Mouse (Mus musculus): ENCODE data around the gene Golgb1.

Golgb1 gene

GRCm38 (mm10) chr16:36921067-36921613 lies 46.2 kb downstream of the Golgb1 start:
- DNase-seq = no peak

GRCm38 (mm10) chr16:36921980-36922379 lies 47.0 kb downstream of the Golgb1 start:
- DNase-seq = no peak

- DNase-seq = no peak
These were observed 49.4 kb downstream of the Golgb1 start for GRCm38 (mm10) chr16:36924312-36924711.

GRCm38 (mm10) chr16:36925351-36925750 lies 50.4 kb downstream of the Golgb1 start:
- no peak for DNase-seq

GRCm38 (mm10) chr16:36925797-36926196 lies 50.9 kb downstream of the Golgb1 start:
- DNase-seq = no peak

DNA sequence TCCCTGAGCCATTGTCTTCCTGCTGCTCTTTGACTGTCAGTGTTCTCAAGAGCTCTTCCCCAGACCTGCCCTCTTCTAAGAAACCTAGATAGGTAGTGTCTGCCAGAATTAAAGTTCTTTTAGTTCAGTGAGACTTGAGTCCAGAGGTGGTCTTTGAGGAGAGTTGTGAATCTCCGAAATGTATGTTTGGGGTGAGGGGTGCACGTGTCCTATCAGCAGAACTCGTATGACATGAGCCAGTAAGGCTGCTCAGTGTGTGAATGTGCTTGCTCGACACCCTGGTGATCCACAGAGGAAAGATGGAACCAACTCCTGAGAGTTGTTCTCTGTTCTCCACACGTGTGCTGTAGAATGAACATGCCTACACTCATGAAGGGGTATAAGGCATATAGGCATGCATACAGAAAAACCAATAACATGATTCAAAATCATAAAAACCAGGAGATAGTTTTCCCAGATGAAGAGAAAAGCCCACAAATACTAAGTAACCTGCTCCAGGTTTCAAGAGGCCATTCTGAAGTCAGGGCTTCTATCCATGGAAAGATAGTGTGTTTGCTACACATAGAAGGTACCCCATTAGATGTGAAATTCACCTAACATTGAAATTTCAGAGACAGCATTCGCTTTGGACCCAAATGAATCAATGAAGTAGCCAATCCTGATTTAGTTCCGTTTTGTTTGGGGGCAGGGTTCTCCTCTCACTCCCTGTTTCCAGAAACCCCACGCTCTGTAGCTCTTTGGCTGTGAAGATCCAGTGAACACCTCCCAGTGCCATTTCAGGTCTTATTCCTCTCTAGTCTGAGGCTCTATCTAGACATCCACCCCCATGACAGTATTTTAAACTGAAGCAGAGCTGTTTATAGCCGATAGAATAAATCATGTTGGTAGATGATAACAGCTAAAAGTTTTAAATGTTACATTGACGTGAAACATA lies 51.8 kb downstream of the Golgb1 start:
- DNase-seq = no peak

DNA sequence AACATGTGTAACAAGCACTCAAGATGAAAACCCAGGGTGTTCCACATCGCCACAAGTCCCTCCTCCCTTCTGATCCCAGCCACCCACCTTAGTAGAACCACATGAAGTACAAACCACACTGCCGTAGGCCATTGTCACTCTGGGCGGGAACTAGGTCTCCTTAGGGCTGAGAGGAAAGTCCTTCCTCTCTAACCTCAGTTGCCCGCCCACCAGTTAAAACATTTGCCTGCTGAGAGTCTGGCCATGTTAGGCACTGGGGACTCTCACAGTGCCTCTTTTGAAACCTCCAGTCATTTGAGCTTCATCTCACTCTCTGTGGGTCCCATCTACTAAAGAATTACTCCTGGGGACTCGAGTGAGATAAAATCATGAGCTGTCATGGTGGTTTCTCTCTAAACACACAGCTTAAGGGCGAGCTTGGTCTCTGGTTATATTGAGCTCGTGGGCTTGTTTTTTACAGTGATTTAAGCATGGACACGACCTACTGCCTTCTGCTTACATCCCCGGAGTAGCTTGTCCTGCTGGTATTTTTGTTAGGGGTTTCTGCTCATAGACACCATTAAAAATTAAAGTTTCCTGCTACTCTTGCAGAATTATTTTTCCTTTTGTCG lies 52.7 kb downstream of the Golgb1 start:
- DNase-seq = no peak

GRCm38 (mm10) chr16:36928106-36928500 lies 53.2 kb downstream of the Golgb1 start:
- DNase-seq = no peak

GRCm38 (mm10) chr16:36929216-36929615 lies 54.3 kb downstream of the Golgb1 start:
- no peak for DNase-seq

GRCm38 (mm10) chr16:36930231-36931136 lies 55.5 kb downstream of the Golgb1 start:
- DNase-seq = peak in 1 of 2 experiments; percentile 33

DNA sequence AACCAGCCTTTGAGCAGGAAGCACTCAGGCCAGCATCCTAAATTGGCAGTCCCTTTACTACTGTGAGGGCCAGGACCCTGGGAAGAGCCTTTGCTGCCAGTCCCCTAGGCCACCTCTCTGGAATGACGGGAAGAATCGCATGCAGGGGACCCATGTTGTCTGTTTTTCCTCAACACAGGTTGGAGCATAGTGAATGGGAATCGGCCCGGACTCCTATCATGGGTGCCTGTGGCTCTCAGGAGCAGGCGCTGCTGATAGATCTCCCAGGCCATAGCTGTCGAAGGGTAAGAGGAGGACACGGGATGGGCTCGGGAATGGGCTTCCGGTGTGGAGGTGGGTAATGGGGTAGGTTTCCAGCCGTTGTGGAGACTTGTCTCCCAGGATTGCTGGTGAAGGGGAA lies 56.4 kb downstream of the Golgb1 start:
- no peak for DNase-seq

- DNase-seq = no peak
These were observed 57.0 kb downstream of the Golgb1 start for GRCm38 (mm10) chr16:36931976-36932375.

- DNase-seq = no peak
These were observed 57.6 kb downstream of the Golgb1 start for GRCm38 (mm10) chr16:36932546-36932945.

DNA sequence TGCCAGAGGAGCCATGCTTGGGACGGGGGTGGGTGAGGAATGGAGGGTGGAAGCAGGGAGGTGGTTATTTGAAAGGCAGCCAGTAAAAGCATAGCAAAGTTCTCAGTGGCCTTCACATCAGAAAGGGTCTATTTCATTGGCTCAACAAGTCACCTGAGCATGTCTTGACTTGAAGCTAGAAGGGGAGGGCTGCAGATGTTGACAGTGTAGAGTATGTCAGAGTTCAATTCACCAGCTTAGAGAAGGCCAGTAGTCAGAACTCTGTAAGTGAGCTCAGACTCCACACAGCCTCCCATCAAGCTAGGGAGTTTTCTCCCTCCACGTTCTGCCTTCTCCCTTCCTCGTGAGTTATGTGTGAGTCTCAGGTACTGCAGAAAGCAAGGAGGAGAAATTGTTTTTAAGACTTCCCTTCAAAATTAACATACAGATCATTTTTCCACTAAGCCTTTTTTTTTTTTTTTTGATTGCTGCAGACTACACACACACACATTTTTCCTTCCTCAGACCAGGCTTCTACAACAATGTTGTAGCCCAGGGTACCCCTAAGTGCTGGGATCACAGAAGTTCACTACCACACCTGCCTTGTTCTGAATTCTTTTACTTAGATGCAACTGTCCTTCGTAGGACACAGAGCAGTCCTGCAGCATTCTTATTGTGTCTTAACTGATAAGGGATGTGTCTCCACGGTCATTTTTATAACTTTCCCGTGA lies 59.3 kb downstream of the Golgb1 start:
- peak in 1 of 2 experiments; percentile 28 for DNase-seq

DNA sequence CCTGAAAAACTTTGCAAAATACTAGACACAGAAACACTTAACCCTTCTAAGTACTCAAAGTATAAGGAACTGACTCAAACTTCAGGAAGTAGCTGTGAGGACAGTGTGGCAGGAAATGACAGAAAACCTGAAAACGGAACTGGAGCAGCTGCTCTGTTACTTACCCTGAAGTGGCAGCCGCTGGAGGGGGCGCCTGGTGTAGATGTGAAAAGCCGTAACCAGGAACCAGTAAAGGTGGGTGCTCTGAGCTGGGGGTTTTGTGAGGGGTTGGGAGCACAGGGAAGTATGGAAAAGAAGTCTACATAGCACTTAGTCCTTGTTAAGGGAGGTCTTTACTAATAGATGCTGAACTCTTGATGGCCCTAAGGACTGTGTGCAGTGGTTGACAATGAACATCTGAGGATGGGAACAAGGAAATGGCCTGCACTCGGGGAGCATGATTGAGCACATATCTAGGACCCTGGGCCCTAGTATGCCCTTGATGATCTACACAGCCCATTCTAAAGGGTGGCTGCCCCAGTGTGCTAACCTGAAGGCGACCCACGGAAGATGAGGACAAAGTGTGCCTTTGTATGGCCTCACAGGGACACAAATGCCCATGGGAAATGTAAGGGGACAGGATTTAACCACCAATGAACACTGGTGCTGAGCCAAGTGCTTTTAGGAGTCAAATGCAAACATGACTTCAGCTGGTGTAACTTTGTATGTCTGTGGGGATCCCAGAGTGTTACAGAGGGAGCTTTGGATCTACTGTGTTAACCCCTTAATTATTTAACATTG lies 60.1 kb downstream of the Golgb1 start, which contains the start of gene Hcls1:
Hcls1 (plus strand) TSS at position 143 of the 780 bp plus-strand sequence.
- DNase-seq = peak; percentile 69

GRCm38 (mm10) chr16:36935814-36936213 lies 60.9 kb downstream of the Golgb1 start:
- no peak for DNase-seq

DNA sequence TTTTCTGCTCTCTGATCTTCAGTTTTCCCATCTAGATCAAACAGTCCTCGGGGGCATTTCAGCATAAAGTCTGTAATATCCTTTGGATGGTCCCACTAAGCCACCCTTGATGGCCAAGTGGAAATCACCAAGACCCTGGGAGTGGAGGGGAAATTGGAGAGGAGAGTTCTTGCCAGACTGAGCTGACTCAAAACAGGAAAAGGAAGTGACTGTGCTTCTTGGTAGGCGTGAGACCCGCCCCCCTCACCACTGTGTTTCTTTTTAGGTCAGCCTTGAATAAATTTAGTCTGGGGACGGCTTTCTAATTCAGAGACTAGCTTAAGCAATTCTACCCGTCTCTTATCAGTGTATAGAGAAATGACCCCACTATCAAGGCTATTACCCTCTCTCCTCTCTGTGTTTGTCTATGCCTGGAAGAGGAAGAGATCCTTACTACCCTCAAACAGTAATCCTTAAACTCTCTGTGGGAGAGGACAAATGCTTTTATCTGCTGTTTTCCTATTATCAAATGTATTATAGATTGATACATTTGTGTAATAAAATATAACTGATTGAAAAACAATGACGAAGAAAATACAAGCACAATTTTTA lies 66.3 kb downstream of the Golgb1 start:
- peak; percentile 45 to 57 for DNase-seq

DNA sequence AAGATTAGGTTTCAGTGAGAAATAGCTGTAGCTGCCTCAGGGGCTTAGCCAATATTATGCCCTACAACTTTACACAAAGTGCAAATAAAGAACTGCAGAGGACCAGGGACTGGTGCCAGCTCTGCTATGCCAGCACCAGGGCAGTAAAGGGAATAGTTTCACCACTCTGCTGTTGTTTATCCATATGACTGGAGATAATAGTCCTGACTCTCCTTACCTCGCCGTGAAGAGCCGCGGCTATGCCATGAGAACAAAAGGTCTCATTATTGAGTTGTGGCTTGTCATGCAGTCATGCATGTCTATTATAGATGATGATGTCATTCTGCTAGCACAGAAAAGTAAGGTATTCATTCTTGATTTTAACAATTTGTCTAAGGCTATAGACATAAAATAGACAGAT lies 67.0 kb downstream of the Golgb1 start:
- no peak for DNase-seq

DNA sequence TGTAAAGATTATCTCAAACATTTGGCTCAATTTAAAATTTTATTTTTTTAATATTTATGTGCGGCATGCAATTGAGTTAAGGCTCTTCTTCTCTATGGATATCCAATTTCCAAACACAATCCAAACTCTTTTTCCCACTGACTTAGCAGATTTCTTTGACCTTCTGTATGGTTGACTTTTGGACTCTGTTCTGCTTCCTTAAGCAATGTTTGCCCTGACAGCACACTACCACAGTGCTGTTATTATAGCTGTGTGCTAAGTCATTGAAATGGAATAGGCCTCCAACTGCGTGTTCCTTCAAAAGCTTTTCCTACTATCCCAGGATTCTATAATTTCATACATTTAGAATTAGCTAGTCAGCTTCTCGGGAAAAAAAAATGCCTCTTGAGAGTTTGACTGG lies 68.7 kb downstream of the Golgb1 start:
- no peak for DNase-seq

DNA sequence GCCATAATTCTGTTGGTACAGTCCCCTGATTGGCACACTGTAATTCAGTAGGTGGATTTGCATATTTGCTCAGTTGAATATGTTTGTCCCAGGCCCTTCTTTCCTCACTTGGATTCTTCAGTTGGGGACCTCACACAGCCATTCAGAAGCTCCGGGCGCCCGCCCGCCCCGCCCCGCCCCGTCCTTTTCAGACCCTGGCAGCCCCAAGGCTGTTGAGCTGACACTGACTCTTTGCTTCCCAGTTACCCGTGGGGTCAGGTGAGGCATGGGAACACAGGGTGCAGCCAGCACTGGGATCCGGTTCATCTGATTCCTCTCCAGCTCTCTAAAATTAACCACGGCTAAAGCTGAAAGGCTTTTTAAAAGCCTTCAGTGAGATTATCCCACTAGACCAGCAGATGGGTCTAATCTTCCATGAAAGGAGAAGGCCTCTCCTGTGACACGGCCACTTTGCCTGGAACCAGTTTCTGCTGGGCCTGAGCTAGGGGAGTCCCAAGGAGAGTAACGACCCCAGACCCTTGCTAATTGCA lies 70.0 kb downstream of the Golgb1 start:
- no peak for DNase-seq
